Mouse (Mus musculus): ENCODE measurements around the gene 1300017J02Rik. TPM values are rescaled to one million over a fixed set of nuclear protein-coding genes. Genes with fewer than 3 reads are reported as not detected.

Gene 1300017J02Rik
- polyA plus RNA-seq, 1 experiment from 2014 or later: 1.5 TPM

DNA sequence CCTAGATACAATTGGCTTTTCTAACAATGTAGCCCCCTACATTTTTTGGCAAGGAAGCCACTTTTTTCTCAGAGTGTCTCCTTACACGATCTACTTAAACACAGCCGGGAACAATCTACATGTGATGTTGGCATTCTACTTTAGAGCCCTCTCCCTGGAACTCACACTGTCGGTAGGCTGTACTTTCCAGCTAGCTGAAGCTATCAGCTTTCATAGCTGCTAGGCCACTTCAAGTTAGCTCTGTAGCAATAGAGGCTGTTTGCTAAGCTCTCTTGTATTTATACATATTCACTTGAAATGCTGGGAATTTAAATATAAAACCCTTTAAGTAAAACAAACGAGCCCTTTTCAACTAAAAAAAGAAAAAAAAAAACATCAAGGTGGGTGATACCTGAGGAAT is 2.6 kb downstream of the 1300017J02Rik start:
- Histone ChIP-seq H3K4me3 (replicated peaks) (no peak overlapping the region), H3K36me3 (no peaks in the 10 kb centered on the region), H3K4me1 (peaks cover 23% of the 10 kb centered on the region), H3K4me2 (no peak overlapping the region), H3K9me3 (replicated peaks) (no peaks in the 10 kb centered on the region), H3K27me3 (replicated peaks) (no peaks in the 10 kb centered on the region), H3K27ac (replicated peaks) (no peak overlapping the region), H3K9ac (replicated peaks) (no peak overlapping the region)
- no peak for ATAC-seq (ENCODE audit: low FRiP score)
- WGBS: 84% methylated on average over 4 of the region's 4 CpGs

DNA sequence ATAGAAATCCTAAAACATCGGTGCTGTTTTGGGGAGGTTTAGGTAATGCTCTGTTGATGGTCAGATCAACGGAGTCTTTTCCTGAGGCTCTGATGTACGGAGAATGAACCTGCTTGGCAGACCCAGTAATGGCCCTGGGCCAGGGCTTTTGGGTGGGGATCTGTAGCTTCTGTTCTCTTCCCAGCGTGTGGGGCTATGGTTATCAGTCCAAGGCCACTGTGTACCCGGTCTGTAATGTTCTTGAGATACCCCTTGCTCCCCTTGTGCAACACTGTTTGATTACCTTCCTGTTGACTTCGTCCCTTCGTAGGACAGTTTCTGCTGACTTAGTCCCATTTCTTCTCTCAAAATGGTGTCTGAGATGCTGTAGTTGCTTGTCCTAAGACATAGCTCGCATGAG is 3.8 kb downstream of the 1300017J02Rik start:
- Histone ChIP-seq H3K4me1 (peaks cover 14% of the 10 kb centered on the region), H3K27me3 (replicated peaks) (no peaks in the 10 kb centered on the region), H3K27ac (replicated peaks) (no peak overlapping the region), H3K9ac (replicated peaks) (no peak overlapping the region), H3K9me3 (replicated peaks) (no peaks in the 10 kb centered on the region), H3K36me3 (no peaks in the 10 kb centered on the region), H3K4me2 (no peak overlapping the region), H3K4me3 (replicated peaks) (no peak overlapping the region)
- no peak for ATAC-seq (ENCODE audit: low FRiP score)
- WGBS: 94% methylated on average over 8 of the region's 8 CpGs

DNA sequence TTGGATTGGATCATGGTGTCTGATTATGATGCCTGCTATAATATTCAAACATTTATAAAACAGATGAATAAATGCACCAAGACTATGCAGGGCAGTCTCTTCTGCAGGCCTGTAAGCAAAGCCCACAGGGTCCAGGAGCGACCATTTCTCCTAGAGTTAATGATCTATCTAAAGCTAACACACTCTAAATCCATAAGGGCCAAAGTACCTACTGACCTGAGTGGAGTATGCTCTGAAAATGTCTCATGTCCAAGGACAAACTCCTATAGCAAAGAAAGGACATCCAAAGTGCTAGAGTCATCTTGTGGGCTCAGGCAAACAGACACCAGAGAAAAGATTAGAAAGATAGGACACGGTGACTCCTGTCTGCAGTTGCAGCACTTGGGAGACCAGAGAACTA is 10.4 kb downstream of the 1300017J02Rik start:
- Histone ChIP-seq H3K9ac (replicated peaks) (no peak overlapping the region), H3K36me3 (no peaks in the 10 kb centered on the region), H3K4me3 (replicated peaks) (no peak overlapping the region), H3K4me1 (no peaks in the 10 kb centered on the region), H3K27me3 (replicated peaks) (no peaks in the 10 kb centered on the region), H3K27ac (replicated peaks) (no peak overlapping the region), H3K4me2 (no peak overlapping the region), H3K9me3 (replicated peaks) (no peaks in the 10 kb centered on the region)
- ATAC-seq (ENCODE audit: low FRiP score): no peak
- WGBS: 95% methylated on average over 2 of the region's 2 CpGs

DNA sequence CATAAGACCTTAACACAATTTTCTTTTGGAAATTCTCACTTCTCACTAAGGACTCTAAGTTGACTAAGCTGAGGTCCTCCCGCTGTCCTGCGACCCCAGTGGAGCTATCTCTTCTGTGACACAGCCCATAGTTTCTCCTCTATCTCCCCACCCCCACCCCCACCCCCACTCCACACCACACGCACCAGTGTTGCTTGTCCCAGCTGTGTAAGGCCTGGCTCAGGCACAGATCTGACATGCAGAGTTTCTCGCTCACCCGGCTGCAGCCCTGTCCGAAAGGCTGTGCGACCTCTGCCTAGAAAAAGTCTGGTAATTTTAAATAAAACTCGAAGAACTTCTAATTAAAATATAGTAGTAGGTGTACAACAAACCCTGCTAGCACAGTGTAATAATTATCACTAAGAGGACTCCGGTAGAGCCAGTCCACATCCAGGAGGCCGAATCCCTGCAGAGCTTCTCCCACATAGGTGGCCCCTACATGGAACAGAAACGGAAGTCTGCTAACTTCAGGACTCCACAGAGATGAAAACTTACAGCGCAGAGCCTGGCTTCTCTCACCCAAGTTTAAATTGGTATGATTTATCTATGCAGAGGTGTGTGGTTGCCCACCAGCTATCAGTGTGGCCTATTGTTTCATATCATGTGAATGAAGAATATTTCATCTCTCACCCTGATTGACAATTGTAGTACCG is 16.2 kb downstream of the 1300017J02Rik start:
- no peaks in the 10 kb centered on the region for H3K36me3 ChIP-seq
- H3K9ac ChIP-seq (replicated peaks): no peak overlapping the region
- no peaks in the 10 kb centered on the region for H3K9me3 ChIP-seq (replicated peaks)
- H3K4me2 ChIP-seq: no peak overlapping the region
- no peak for ATAC-seq (ENCODE audit: low FRiP score)
- WGBS: 90% methylated on average over 13 of the region's 13 CpGs
- H3K4me1 ChIP-seq: no peaks in the 10 kb centered on the region
- no peaks in the 10 kb centered on the region for H3K27me3 ChIP-seq (replicated peaks)
- H3K4me3 ChIP-seq (replicated peaks): no peak overlapping the region
- H3K27ac ChIP-seq (replicated peaks): no peak overlapping the region

DNA sequence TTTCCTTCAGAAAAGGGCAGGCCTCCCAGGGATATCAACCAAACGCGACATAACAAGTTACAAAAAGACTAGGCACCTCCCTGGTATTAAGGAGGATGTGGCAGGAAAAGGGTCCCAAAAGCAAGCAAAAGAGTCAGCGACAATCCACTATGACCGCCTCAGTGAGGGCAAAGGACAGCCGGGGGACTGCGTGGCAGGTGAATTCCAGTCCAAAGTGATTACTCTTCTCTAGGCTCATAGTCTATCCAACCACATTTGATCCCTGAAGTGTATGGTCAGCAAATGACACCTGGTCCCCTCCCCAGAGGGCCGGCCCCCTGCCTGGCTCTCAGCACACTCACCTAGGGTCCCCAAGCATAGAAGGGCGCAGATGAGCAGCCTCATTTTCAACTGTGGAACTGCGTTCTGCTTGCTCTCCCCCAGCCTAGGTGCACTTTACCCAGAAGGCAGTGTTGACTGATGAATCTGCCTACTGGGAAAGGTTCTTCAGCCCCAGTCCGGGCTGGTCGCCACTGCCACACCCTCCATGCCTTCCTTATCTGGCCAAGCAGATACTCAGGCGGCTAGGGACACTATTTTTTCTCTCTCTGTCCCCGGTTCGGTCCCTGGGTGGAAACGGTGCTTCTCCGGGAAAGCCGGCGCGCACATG is 16.9 kb downstream of the 1300017J02Rik start:
- WGBS: 91% methylated on average over 19 of the region's 19 CpGs

DNA sequence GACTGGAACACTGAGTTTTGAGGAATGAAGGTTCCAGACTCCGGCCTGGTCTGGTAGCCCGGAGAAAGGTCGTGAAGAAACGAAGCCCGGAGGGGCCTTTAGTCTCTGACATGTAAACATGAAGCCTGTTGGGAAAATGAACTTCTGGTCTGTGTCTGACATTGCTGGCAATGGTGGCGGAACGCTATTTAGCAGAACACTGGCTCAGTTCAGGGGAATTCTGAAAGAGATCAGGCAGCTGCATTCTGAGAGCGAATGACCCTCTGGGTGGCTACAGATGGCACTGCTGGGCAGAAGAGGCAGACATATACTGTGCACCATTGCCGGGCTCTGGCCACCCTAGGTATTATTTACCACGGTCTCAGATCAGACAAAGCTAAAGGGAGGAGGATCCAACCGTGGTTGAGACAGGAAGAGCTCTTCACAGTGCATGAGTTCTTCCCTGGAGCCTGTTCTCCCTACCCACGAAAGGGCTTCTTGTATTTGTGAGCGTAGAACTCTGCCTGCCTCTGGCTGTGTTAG is 17.9 kb downstream of the 1300017J02Rik start:
- Histone ChIP-seq H3K36me3 (no peaks in the 10 kb centered on the region), H3K27me3 (replicated peaks) (no peaks in the 10 kb centered on the region), H3K9me3 (replicated peaks) (no peaks in the 10 kb centered on the region), H3K4me3 (replicated peaks) (no peak overlapping the region), H3K9ac (replicated peaks) (no peak overlapping the region), H3K4me2 (no peak overlapping the region), H3K4me1 (no peaks in the 10 kb centered on the region), H3K27ac (replicated peaks) (no peak overlapping the region)
- 71% methylated on average over 13 of the region's 13 CpGs for WGBS
- ATAC-seq (ENCODE audit: low FRiP score): no peak

More for the DNA sequence above, 16.9 kb downstream of the 1300017J02Rik start:
- Histone ChIP-seq H3K27ac (replicated peaks) (no peak overlapping the region), H3K4me2 (no peak overlapping the region), H3K4me3 (replicated peaks) (no peak overlapping the region), H3K36me3 (no peaks in the 10 kb centered on the region), H3K4me1 (no peaks in the 10 kb centered on the region), H3K9ac (replicated peaks) (no peak overlapping the region), H3K9me3 (replicated peaks) (no peaks in the 10 kb centered on the region), H3K27me3 (replicated peaks) (no peaks in the 10 kb centered on the region)
- ATAC-seq (ENCODE audit: low FRiP score): no peak

DNA sequence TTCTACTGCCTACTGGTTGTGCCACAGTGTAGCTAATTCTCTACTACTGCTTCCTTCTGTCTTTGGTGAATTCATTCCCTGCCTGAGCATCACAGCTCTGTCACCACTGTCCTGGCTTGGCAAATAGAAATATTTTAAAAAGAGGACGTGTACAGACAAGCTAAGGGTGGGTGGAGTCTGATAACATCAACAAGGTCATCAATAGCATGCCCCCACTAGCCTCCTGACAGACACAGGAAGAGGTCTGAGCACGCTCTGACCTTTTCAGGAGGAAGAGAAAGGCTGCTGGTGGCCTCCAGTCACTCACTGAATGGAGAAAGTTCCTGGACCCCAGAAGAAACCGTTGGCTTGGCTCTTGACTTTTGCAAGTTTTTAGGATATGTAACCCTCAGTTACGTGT is 18.5 kb downstream of the 1300017J02Rik start:
- ATAC-seq (ENCODE audit: low FRiP score): no peak
- H3K27me3 ChIP-seq (replicated peaks): no peaks in the 10 kb centered on the region
- H3K4me3 ChIP-seq (replicated peaks): no peak overlapping the region
- no peaks in the 10 kb centered on the region for H3K9me3 ChIP-seq (replicated peaks)
- no peak overlapping the region for H3K4me2 ChIP-seq
- 77% methylated on average over 4 of the region's 4 CpGs for WGBS
- no peaks in the 10 kb centered on the region for H3K36me3 ChIP-seq
- no peak overlapping the region for H3K9ac ChIP-seq (replicated peaks)
- no peak overlapping the region for H3K27ac ChIP-seq (replicated peaks)
- no peaks in the 10 kb centered on the region for H3K4me1 ChIP-seq

DNA sequence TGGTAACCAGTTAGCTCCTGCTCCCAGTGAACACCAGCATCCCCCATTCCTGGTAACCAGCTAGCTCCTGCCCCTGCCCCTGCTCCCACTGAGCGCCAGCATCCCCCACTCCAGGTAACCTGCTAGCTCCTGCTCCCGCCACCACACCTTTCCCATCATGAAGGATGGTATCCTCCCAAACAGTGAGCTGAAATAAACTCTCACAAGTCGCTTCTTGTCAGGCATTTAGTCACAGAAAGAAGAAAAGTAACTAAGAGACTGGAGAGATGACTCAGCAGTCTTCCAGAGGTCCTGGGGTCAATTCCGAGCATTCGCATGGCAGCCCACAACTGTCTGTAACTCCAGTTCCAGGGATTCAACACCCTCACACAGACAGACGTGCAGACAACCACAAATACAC is 28.0 kb downstream of the 1300017J02Rik start:
- Histone ChIP-seq H3K4me2 (no peak overlapping the region), H3K36me3 (no peaks in the 10 kb centered on the region), H3K4me3 (replicated peaks) (no peak overlapping the region), H3K9me3 (replicated peaks) (no peaks in the 10 kb centered on the region), H3K9ac (replicated peaks) (no peak overlapping the region), H3K4me1 (no peaks in the 10 kb centered on the region), H3K27me3 (replicated peaks) (no peaks in the 10 kb centered on the region), H3K27ac (replicated peaks) (no peak overlapping the region)
- 88% methylated on average over 6 of the region's 6 CpGs for WGBS
- no peak for ATAC-seq (ENCODE audit: low FRiP score)

DNA sequence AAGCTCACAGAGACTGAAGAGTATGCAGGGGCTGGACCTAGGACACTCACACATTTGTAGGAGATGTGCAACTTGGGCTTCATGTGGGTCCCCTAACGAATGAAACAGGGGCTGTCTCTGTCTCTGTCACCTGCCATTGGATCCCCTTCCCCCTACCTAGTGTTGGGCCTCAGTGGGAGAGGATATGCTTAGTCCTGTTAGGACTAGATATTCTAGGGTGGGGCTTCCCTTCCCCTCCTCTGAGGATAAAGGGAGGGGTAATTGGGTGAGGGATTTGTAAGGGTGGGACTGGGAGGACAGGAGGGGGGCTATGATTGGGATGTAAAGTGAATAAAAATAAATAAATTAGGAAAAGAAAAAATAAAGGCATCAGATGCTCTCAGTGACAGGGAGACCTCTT is 29.2 kb downstream of the 1300017J02Rik start:
- Histone ChIP-seq H3K27me3 (replicated peaks) (no peaks in the 10 kb centered on the region), H3K4me3 (replicated peaks) (no peak overlapping the region), H3K27ac (replicated peaks) (no peak overlapping the region), H3K4me1 (peaks cover 7% of the 10 kb centered on the region; the same call in 1 of the 2 replicates), H3K9ac (replicated peaks) (no peak overlapping the region), H3K4me2 (no peak overlapping the region), H3K9me3 (replicated peaks) (no peaks in the 10 kb centered on the region), H3K36me3 (no peaks in the 10 kb centered on the region)
- 72% methylated on average over 1 of the region's 1 CpGs for WGBS
- ATAC-seq (ENCODE audit: low FRiP score): no peak

DNA sequence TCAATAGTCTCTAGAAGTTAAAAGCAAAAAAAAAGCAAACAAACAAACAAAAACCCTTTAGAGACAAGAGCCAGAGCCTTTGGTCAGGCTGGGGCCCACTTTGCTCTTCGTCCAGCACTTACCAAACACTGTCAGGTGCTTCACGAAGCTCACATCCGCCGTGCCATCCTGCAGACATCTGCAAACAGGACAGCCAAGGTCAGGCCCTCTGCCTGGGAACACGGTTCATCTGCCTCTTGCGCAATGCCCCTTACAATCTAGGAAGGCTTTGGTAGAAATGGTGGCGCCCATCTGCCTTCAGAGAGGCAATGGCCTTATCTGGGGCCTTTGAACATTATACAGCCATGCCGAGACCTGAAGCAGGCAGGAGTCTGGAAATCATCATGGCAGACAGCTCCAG is 30.1 kb downstream of the 1300017J02Rik start:
- H3K4me1 ChIP-seq: peaks cover 7% of the 10 kb centered on the region; the same call in 1 of the 2 replicates
- H3K27me3 ChIP-seq (replicated peaks): no peaks in the 10 kb centered on the region
- H3K27ac ChIP-seq (replicated peaks): no peak overlapping the region
- H3K36me3 ChIP-seq: no peaks in the 10 kb centered on the region
- no peak overlapping the region for H3K4me2 ChIP-seq
- H3K4me3 ChIP-seq (replicated peaks): no peak overlapping the region
- H3K9ac ChIP-seq (replicated peaks): no peak overlapping the region
- H3K9me3 ChIP-seq (replicated peaks): no peaks in the 10 kb centered on the region
- 89% methylated on average over 8 of the region's 8 CpGs for WGBS
- no peak for ATAC-seq (ENCODE audit: low FRiP score)

DNA sequence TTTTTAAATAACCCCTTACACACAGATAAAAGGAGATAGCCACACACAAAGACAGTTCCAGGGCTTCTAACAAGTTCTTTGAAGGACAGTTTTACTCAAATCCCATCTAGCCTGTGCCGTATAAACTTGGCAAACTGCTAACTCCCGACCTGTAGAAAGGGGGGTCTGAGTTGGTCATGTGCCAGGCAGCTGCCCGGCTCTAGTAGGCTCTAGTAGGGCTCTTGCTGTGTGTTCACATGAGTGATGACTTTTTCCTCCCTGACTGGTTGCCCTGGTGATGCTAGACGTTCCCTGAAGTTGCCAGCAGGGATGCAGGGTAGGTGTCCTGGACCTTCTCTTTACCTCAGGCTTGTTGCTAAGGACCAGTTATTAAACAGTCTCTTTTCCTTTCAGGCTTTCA is 33.8 kb downstream of the 1300017J02Rik start:
- peaks cover 7% of the 10 kb centered on the region; the same call in 1 of the 2 replicates for H3K4me1 ChIP-seq
- no peaks in the 10 kb centered on the region for H3K36me3 ChIP-seq
- H3K27me3 ChIP-seq (replicated peaks): no peaks in the 10 kb centered on the region
- no peak overlapping the region for H3K9ac ChIP-seq (replicated peaks)
- no peak overlapping the region for H3K27ac ChIP-seq (replicated peaks)
- H3K4me2 ChIP-seq: no peak overlapping the region
- WGBS: 15% methylated on average over 4 of the region's 4 CpGs
- no peak for ATAC-seq (ENCODE audit: low FRiP score)
- H3K9me3 ChIP-seq (replicated peaks): no peaks in the 10 kb centered on the region
- H3K4me3 ChIP-seq (replicated peaks): no peak overlapping the region

DNA sequence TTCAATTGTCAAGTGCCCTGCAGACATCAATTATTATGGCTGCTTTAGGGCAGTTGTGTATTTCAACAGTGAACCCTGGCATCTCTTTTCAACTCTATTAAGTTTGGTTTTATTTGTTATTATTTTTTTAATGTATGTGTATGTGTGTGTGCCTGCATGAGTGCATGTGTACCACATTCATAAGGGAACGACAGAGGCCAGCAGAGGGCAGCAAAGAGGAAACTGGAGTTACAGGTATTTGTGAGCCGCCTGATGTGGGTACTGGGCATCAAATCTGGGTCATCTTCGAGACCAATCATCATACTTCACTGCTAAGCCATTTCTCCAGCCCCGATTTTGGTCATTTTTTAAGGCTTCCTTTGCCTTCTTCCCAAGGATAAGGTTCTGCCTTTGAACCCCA is 39.1 kb downstream of the 1300017J02Rik start:
- no peaks in the 10 kb centered on the region for H3K9me3 ChIP-seq (replicated peaks)
- no peak overlapping the region for H3K9ac ChIP-seq (replicated peaks)
- 90% methylated on average over 4 of the region's 4 CpGs for WGBS
- no peak overlapping the region for H3K27ac ChIP-seq (replicated peaks)
- no peak overlapping the region for H3K4me3 ChIP-seq (replicated peaks)
- ATAC-seq (ENCODE audit: low FRiP score): no peak
- H3K4me1 ChIP-seq: no peaks in the 10 kb centered on the region
- H3K27me3 ChIP-seq (replicated peaks): no peaks in the 10 kb centered on the region
- H3K4me2 ChIP-seq: no peak overlapping the region
- no peaks in the 10 kb centered on the region for H3K36me3 ChIP-seq

Data from neural tube, embryonic 15.5 days (tissue).